Mouse (Mus musculus) limb, embryonic 14.5 days (tissue): ENCODE measurements at regions not wholly inside any gene's neighbourhood (a gene's known extent, or its start where the extent isn't known, plus 50 kb on each side); places are given as distances from the start of the nearest gene placed in this dataset.
"Not testable (repeated sequence)": the region's sequence is repeated elsewhere in the genome, so short reads cannot be mapped to it uniquely, and the experiment has no call there.

Experiments
- ATAC-seq: fragments of 200-750 bp; cut with Nextera tagmentation; 2 replicates; pipeline ENCODE4 v1.8.0; 2017; ENCODE audit warnings: low read depth, moderate number of reproducible peaks, moderate TSS enrichment; ENCODE audit not compliant: low FRiP score
- DNase-seq: peaks from one replicate; pipeline ENCODE4 v3.0.0-alpha.2; 2015; ENCODE audit warnings: low spot score
- H3K27ac ChIP-seq: fragments of 300-500 bp; sonication (generic); replicated peaks from 2 replicates; pipeline ENCODE4 v1.5.1; 2014; ENCODE audit warnings: low read depth, mild to moderate bottlenecking, low read length, moderate library complexity, mixed read lengths
- H3K27me3 ChIP-seq: fragments of 300-500 bp; sonication (generic); 2 replicates; pipeline ENCODE4 v1.6.1; 2014; ENCODE audit warnings: low read length, mixed read lengths; ENCODE audit not compliant: control insufficient read depth, insufficient read depth
- H3K36me3 ChIP-seq: fragments of 300-500 bp; sonication (generic); 2 replicates; pipeline ENCODE4 v1.6.1; 2014; ENCODE audit warnings: mild to moderate bottlenecking, low read length, moderate library complexity, mixed read lengths; ENCODE audit not compliant: control insufficient read depth, insufficient read depth
- H3K4me1 ChIP-seq: fragments of 300-500 bp; sonication (generic); 2 replicates; pipeline ENCODE4 v1.6.1; 2014; ENCODE audit warnings: antibody characterized with exemption, low read length, mixed read lengths; ENCODE audit not compliant: control insufficient read depth, insufficient read depth
- H3K4me2 ChIP-seq: fragments of 300-500 bp; sonication (generic); replicated peaks from 2 replicates; pipeline ENCODE4 v1.6.1; 2014; ENCODE audit warnings: low read depth, mild to moderate bottlenecking, low read length, moderate library complexity; ENCODE audit not compliant: severe bottlenecking
- H3K4me3 ChIP-seq: fragments of 300-500 bp; sonication (generic); replicated peaks from 2 replicates; pipeline ENCODE4 v1.5.1; 2014; ENCODE audit warnings: low read length
- H3K9ac ChIP-seq: fragments of 300-500 bp; sonication (generic); 2 replicates; pipeline ENCODE4 v1.6.1; 2014; ENCODE audit warnings: mild to moderate bottlenecking, low read depth, low read length, moderate library complexity; ENCODE audit not compliant: severe bottlenecking
- H3K9me3 ChIP-seq: fragments of 300-500 bp; sonication (generic); 2 replicates; pipeline ENCODE4 v1.6.1; 2016; ENCODE audit warnings: low read length; ENCODE audit not compliant: control insufficient read depth
- POLR2A ChIP-seq: fragments of 200-500 bp; IDR thresholded peaks from 2 replicates; pipeline ENCODE4 v1.8.0; 2012; ENCODE audit warnings: inconsistent platforms, mild to moderate bottlenecking, moderate library complexity, borderline replicate concordance; ENCODE audit not compliant: insufficient read depth, insufficient read length; ENCODE audit errors: extremely low read depth
- WGBS: fragments of 180-500 bp; shearing (Covaris S2); extraction: QIAGEN DNeasy Blood & Tissue Kit; methylation state at CpG from one replicate; pipeline ENCODE4 v1.1.7; 2014; 5-methylcytosine and 5-hydroxymethylcytosine counted together

- Histone ChIP-seq H3K4me3 (no peak overlapping the region), H3K4me1 (no peaks in the 10 kb centered on the region), H3K36me3 (no peaks in the 10 kb centered on the region), H3K4me2 (no peak overlapping the region), H3K27me3 (no peaks in the 10 kb centered on the region), H3K27ac (no peak overlapping the region), H3K9me3 (no peaks in the 10 kb centered on the region), H3K9ac (no peak overlapping the region)
- no peak for TF ChIP-seq POLR2A
- no peak for ATAC-seq
- no peak for DNase-seq
These were observed 58.1 kb downstream of the Cox7c start for GRCm38 (mm10) chr13:85988633-85989032.

DNA sequence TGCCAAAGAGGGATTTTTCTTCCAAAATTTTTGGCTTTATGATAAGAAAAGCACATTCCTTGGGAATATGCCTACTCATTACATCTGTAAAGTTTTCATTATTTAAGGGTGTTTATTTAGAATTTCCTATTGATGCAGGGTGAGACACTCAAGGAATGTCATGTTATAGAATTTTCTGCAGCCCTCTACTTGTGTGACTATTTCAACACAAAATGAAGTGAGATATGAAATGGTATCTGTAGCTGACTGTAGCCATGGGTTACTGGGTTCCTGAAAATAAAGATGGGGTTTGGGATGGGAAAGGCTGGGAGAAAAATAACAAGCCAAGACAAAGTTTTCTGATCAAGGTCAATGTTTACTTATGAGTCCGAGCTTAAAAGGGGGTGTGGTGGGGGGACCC lies 64.6 kb downstream of the Cox7c start:
- ATAC-seq = no peak

DNA sequence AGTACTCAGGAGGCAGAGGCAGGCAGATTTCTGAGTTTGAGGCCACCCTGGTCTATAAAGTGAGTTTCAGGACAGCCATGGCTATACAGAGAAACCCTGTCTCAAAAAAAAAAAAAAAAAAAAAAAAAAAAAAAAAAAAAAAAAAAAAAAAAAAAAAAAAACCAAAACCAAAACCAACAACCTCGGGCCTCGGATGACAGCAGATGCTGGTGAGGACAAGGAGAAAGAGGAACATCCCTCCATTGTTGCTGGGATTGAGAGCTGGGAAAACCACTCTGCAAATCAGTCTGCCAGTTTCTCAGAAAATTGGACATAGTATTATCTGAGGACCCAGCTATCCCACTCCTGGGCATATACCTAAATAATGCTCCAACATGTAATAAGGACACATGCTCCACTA lies 82.7 kb downstream of the Cox7c start:
- not testable (repeated sequence) for H3K27ac ChIP-seq, H3K4me1 ChIP-seq, H3K4me3 ChIP-seq, H3K4me2 ChIP-seq, H3K36me3 ChIP-seq, H3K9me3 ChIP-seq, H3K27me3 ChIP-seq, H3K9ac ChIP-seq, ATAC-seq, DNase-seq
- 89% methylated on average over 2 of the region's 2 CpGs for WGBS

More for the DNA sequence above, 64.6 kb downstream of the Cox7c start:
- Histone ChIP-seq H3K9ac (no peak overlapping the region), H3K4me2 (no peak overlapping the region), H3K4me1 (no peaks in the 10 kb centered on the region), H3K27ac (no peak overlapping the region), H3K4me3 (no peak overlapping the region), H3K36me3 (no peaks in the 10 kb centered on the region), H3K27me3 (no peaks in the 10 kb centered on the region), H3K9me3 (no peaks in the 10 kb centered on the region)
- no peak for DNase-seq
- 84% methylated on average over 1 of the region's 1 CpGs for WGBS
- TF ChIP-seq POLR2A = no peak

GRCm38 (mm10) chr13:85955284-85955683 lies 91.4 kb downstream of the Cox7c start:
- H3K36me3 ChIP-seq = no peaks in the 10 kb centered on the region
- H3K4me1 ChIP-seq = no peaks in the 10 kb centered on the region
- H3K27ac ChIP-seq = no peak overlapping the region
- TF ChIP-seq POLR2A = no peak
- H3K9me3 ChIP-seq = no peaks in the 10 kb centered on the region
- H3K27me3 ChIP-seq = no peaks in the 10 kb centered on the region
- no peak overlapping the region for H3K4me3 ChIP-seq
- no peak overlapping the region for H3K9ac ChIP-seq
- ATAC-seq = no peak
- DNase-seq = no peak
- H3K4me2 ChIP-seq = no peak overlapping the region

- DNase-seq (no peak), ATAC-seq (no peak)
- no peak overlapping the region for H3K9ac ChIP-seq
- 53% methylated on average over 6 of the region's 6 CpGs for WGBS
- H3K4me3 ChIP-seq = no peak overlapping the region
- no peak overlapping the region for H3K4me2 ChIP-seq
- H3K27me3 ChIP-seq = no peaks in the 10 kb centered on the region
- H3K9me3 ChIP-seq = no peaks in the 10 kb centered on the region
- H3K36me3 ChIP-seq = no peaks in the 10 kb centered on the region
- no peaks in the 10 kb centered on the region for H3K4me1 ChIP-seq
- TF ChIP-seq POLR2A = no peak
- no peak overlapping the region for H3K27ac ChIP-seq
These were observed 93.8 kb downstream of the Cox7c start for GRCm38 (mm10) chr13:85952896-85953295.
